Mouse (Mus musculus) forebrain, embryonic 16.5 days (tissue): Measurements from ENCODE around the gene Panx3. TPM values are rescaled to one million over a fixed set of nuclear protein-coding genes. Genes with fewer than 3 reads are reported as not detected.

ENCODE experiments used
- ATAC-seq: fragments of 200-750 bp; cut with Nextera tagmentation; 2 replicates; pipeline ENCODE4 v1.8.0; 2017; ENCODE audit warnings: mild to moderate bottlenecking, moderate library complexity
- H3K27ac ChIP-seq: fragments of 300-500 bp; sonication (generic); 2 replicates; pipeline ENCODE4 v1.5.1; 2014; ENCODE audit warnings: low read length, control low read depth
- H3K27me3 ChIP-seq: fragments of 300-500 bp; sonication (generic); replicated peaks from 2 replicates; pipeline ENCODE4 v1.6.1; 2014; ENCODE audit warnings: low read length; ENCODE audit not compliant: control insufficient read depth, insufficient read depth
- H3K36me3 ChIP-seq: fragments of 300-500 bp; sonication (generic); 2 replicates; pipeline ENCODE4 v1.6.1; 2014; ENCODE audit not compliant: control insufficient read depth, insufficient read depth
- H3K4me1 ChIP-seq: fragments of 300-500 bp; sonication (generic); replicated peaks from 2 replicates; pipeline ENCODE4 v1.6.1; 2014; ENCODE audit warnings: low read length; ENCODE audit not compliant: control insufficient read depth, insufficient read depth
- H3K4me2 ChIP-seq: fragments of 300-500 bp; sonication (generic); 2 replicates; pipeline ENCODE4 v1.6.1; 2014; ENCODE audit warnings: mild to moderate bottlenecking, low read length, control low read depth
- H3K4me3 ChIP-seq: fragments of 300-500 bp; sonication (generic); replicated peaks from 2 replicates; pipeline ENCODE4 v1.5.1; 2014; ENCODE audit warnings: mild to moderate bottlenecking, low read length, control low read depth
- H3K9ac ChIP-seq: fragments of 300-500 bp; sonication (generic); replicated peaks from 2 replicates; pipeline ENCODE4 v1.6.1; 2014; ENCODE audit warnings: low read depth, low read length, control low read depth
- H3K9me3 ChIP-seq: fragments of 300-500 bp; sonication (generic); 2 replicates; pipeline ENCODE4 v1.6.1; 2016; ENCODE audit warnings: low read length; ENCODE audit not compliant: control insufficient read depth
- WGBS: fragments of 180-500 bp; shearing (Covaris S2); extraction: QIAGEN DNeasy Blood & Tissue Kit; methylation state at CpG from one replicate; pipeline ENCODE4 v1.1.7; 2014; 5-methylcytosine and 5-hydroxymethylcytosine counted together
- polyA plus RNA-seq: library from polyadenylated mRNA; unstranded; fragments of >200 nt; fragmentation: Nextera tagmentation; extraction: Ambion mirVana; gene quantifications from 2 replicates; pipeline ENCODE4 v1.2.1, GENCODE M21; 2015

Gene Panx3
- polyA plus RNA-seq, 1 experiment from 2014 or later, result not detected

GRCm38 (mm10) chr9:37613182-37613910, 55.7 kb downstream of the Panx3 start, which contains the start of gene Spa17:
Spa17 (minus strand) TSS chr9:37613722.
- ATAC-seq, result peak; percentile 94
- H3K9ac ChIP-seq, result peak within 1 kb of the TSS; percentile 82
- H3K36me3 ChIP-seq, result no peaks in the 10 kb centered on the region
- H3K27me3 ChIP-seq, result no peaks in the 10 kb centered on the region
- peak within 1 kb of the TSS; percentile 67 for H3K4me3 ChIP-seq
- H3K4me1 ChIP-seq, result peaks cover 4% of the 10 kb centered on the region
- H3K27ac ChIP-seq, result peak within 1 kb of the TSS; percentile 89
- WGBS, result under 1% methylated on average over 44 of the region's 45 CpGs
- peak within 1 kb of the TSS; percentile 68 for H3K4me2 ChIP-seq
- H3K9me3 ChIP-seq, result no peaks in the 10 kb centered on the region

Other genes starting within 250 kb of the Panx3 start
- 1.1 and 3.3 TPM in 2 replicates for gene Robo3, start 236.0 kb downstream of the Panx3 start, polyA plus RNA-seq
- gene Msantd2, start 179.9 kb downstream of the Panx3 start, polyA plus RNA-seq, result 34.0 and 34.8 TPM in 2 replicates
- 42.4 and 44.6 TPM in 2 replicates for gene Esam, start 141.2 kb downstream of the Panx3 start, polyA plus RNA-seq
- gene Vsig2, start 130.0 kb downstream of the Panx3 start, polyA plus RNA-seq, result 0.86 and 0.89 TPM in 2 replicates
- gene Nrgn, start 116.3 kb downstream of the Panx3 start, polyA plus RNA-seq, result 19.0 and 25.9 TPM in 2 replicates
- gene Siae, start 113.5 kb downstream of the Panx3 start, polyA plus RNA-seq, result 9.2 and 9.4 TPM in 2 replicates
- 6.1 and 6.9 TPM in 2 replicates for gene Spa17, start 55.5 kb downstream of the Panx3 start, polyA plus RNA-seq
- 79.2 and 80.7 TPM in 2 replicates for gene Tbrg1, start 11.9 kb downstream of the Panx3 start, polyA plus RNA-seq
- gene Olfr160, start 47.0 kb upstream of the Panx3 start, polyA plus RNA-seq, result not detected in 2 replicates
- not detected in 2 replicates for gene Olfr874, start 75.9 kb upstream of the Panx3 start, polyA plus RNA-seq
- gene Olfr875, start 102.6 kb upstream of the Panx3 start, polyA plus RNA-seq, result not detected in 2 replicates
- gene Olfr876, start 133.8 kb upstream of the Panx3 start, polyA plus RNA-seq, result not detected in 2 replicates
- gene Olfr877, start 185.0 kb upstream of the Panx3 start, polyA plus RNA-seq, result not detected in 2 replicates
- gene Olfr145, start 227.5 kb upstream of the Panx3 start, polyA plus RNA-seq, result not detected in 2 replicates
- gene Olfr878, start 248.6 kb upstream of the Panx3 start, polyA plus RNA-seq, result not detected in 2 replicates